Mouse (Mus musculus) embryonic facial prominence, embryonic 12.5 days (tissue): ENCODE data around the gene Gm21094. TPM values are rescaled to one million over a fixed set of nuclear protein-coding genes. Genes with fewer than 3 reads are reported as not detected.
"Not testable (repeated sequence)": the region's sequence is repeated elsewhere in the genome, so short reads cannot be mapped to it uniquely, and the experiment has no call there.

Experiments used
- ATAC-seq: fragments of 200-750 bp; cut with Nextera tagmentation; 2 replicates; pipeline ENCODE4 v1.8.0; 2017; ENCODE audit not compliant: insufficient number of reproducible peaks, insufficient read depth, low FRiP score, low TSS enrichment
- H3K27ac ChIP-seq: fragments of 300-500 bp; sonication (generic); 2 replicates; pipeline ENCODE4 v1.5.1; 2016; ENCODE audit warnings: mild to moderate bottlenecking
- H3K27me3 ChIP-seq: fragments of 300-500 bp; sonication (generic); 2 replicates; pipeline ENCODE4 v1.6.1; 2016; ENCODE audit warnings: mild to moderate bottlenecking, moderate library complexity
- H3K36me3 ChIP-seq: fragments of 300-500 bp; sonication (generic); 2 replicates; pipeline ENCODE4 v1.6.1; 2016; ENCODE audit warnings: mild to moderate bottlenecking
- H3K4me1 ChIP-seq: fragments of 300-500 bp; sonication (generic); 2 replicates; pipeline ENCODE4 v1.6.1; 2016
- H3K4me2 ChIP-seq: fragments of 300-500 bp; sonication (generic); replicated peaks from 2 replicates; pipeline ENCODE4 v1.6.1; 2016; ENCODE audit warnings: mild to moderate bottlenecking, moderate library complexity
- H3K4me3 ChIP-seq: fragments of 300-500 bp; sonication (generic); 2 replicates; pipeline ENCODE4 v1.5.1; 2016; ENCODE audit warnings: mild to moderate bottlenecking
- H3K9ac ChIP-seq: fragments of 300-500 bp; sonication (generic); 2 replicates; pipeline ENCODE4 v1.6.1; 2016; ENCODE audit warnings: mild to moderate bottlenecking, moderate library complexity
- H3K9me3 ChIP-seq: fragments of 300-500 bp; sonication (generic); 2 replicates; pipeline ENCODE4 v1.6.1; 2016; ENCODE audit warnings: mild to moderate bottlenecking, moderate library complexity
- WGBS: fragments of 180-500 bp; shearing (Covaris S2); methylation state at CpG from one replicate; pipeline ENCODE4 v1.1.7; 2016; 5-methylcytosine and 5-hydroxymethylcytosine counted together
- polyA plus RNA-seq: library from polyadenylated mRNA; unstranded; fragments of >200 nt; fragmentation: Nextera tagmentation; extraction: Ambion mirVana; gene quantifications from 2 replicates; pipeline ENCODE4 v1.2.1, GENCODE M21; 2016

Gm21094 gene
- polyA plus RNA-seq = not detected in 2 replicates

DNA sequence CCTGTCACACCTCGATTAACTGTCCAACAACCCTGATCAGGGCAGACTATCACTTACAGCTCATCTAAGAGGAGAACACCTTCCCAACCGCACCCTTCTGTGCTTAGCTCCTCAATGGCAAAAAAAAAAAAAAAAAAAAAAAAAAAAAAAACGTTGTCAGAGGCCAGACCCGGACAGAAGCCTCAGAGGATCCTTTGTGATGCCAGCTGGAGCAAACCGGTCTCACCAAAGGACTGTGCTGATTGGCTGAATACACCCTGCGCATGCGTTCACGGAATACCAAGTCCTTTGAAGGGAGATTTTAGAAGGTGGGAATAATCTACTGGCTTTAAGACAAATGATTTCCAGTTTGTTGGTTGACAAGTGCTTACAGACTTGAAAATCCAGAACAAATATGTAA lies at the start of gene Gm21094:
Gm21094 (minus strand) TSS at position 101 of the 400 bp plus-strand sequence.
- H3K9ac ChIP-seq, H3K4me2 ChIP-seq, H3K9me3 ChIP-seq, H3K4me3 ChIP-seq, H3K4me1 ChIP-seq, H3K27me3 ChIP-seq, ATAC-seq, H3K36me3 ChIP-seq, H3K27ac ChIP-seq: not testable (repeated sequence)
- no CpG with 5 or more reads among the region's 8 CpGs for WGBS
